Mouse (Mus musculus) neural tube, embryonic 15.5 days (tissue): ENCODE measurements at regions not wholly inside any gene's neighbourhood (a gene's known extent, or its start where the extent isn't known, plus 50 kb on each side); places are given as distances from the start of the nearest gene placed in this dataset.
A peak's percentile ranks its signal among the peaks of the same experiment; 100 is the strongest.

Source experiments
- ATAC-seq: fragments of 200-750 bp; cut with Nextera tagmentation; 2 replicates; pipeline ENCODE4 v1.8.0; 2017; ENCODE audit warnings: mild to moderate bottlenecking, moderate TSS enrichment, moderate library complexity; ENCODE audit not compliant: low FRiP score
- H3K27ac ChIP-seq: fragments of 300-500 bp; sonication (generic); replicated peaks from 2 replicates; pipeline ENCODE4 v1.5.1; 2015; ENCODE audit warnings: mild to moderate bottlenecking, inconsistent platforms
- H3K27me3 ChIP-seq: fragments of 300-500 bp; sonication (generic); replicated peaks from 2 replicates; pipeline ENCODE4 v1.6.1; 2015; ENCODE audit warnings: inconsistent platforms
- H3K36me3 ChIP-seq: fragments of 300-500 bp; sonication (generic); 2 replicates; pipeline ENCODE4 v1.6.1; 2015; ENCODE audit warnings: inconsistent platforms
- H3K4me1 ChIP-seq: fragments of 300-500 bp; sonication (generic); 2 replicates; pipeline ENCODE4 v1.6.1; 2015; ENCODE audit warnings: inconsistent platforms
- H3K4me2 ChIP-seq: fragments of 300-500 bp; sonication (generic); 2 replicates; pipeline ENCODE4 v1.6.1; 2015; ENCODE audit warnings: inconsistent platforms, mild to moderate bottlenecking, moderate library complexity
- H3K4me3 ChIP-seq: fragments of 300-500 bp; sonication (generic); replicated peaks from 2 replicates; pipeline ENCODE4 v1.5.1; 2015; ENCODE audit warnings: mild to moderate bottlenecking, inconsistent platforms
- H3K9ac ChIP-seq: fragments of 300-500 bp; sonication (generic); replicated peaks from 2 replicates; pipeline ENCODE4 v1.6.1; 2015; ENCODE audit warnings: mild to moderate bottlenecking, inconsistent platforms
- H3K9me3 ChIP-seq: fragments of 300-500 bp; sonication (generic); replicated peaks from 2 replicates; pipeline ENCODE4 v1.6.1; 2016; ENCODE audit warnings: inconsistent platforms
- WGBS: fragments of 180-500 bp; shearing (Covaris S2); methylation state at CpG from one replicate; pipeline ENCODE4 v1.1.7; 2015; ENCODE audit warnings: mixed read lengths; 5-methylcytosine and 5-hydroxymethylcytosine counted together

DNA sequence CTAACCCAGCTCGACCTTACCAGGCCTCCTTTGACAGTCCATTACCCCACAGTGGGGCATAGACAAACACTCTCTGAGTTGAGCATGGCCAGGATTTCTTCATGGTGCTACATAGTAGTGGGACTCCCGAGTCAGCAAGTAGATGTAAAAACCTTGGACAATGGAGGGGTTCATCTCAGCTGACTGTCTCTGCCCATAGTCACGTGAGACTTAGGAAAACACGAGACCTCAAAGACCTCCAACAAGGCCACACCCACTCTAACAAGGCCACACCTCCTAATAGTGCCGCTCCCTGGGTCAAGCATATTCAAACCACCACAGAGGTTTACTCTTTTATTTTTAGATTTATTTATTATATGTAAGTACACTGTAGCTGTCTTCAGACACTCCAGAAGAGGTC, 52.5 kb upstream of the Cldn24 start:
- no peaks in the 10 kb centered on the region for H3K36me3 ChIP-seq
- H3K27ac ChIP-seq = no peak overlapping the region
- H3K4me2 ChIP-seq = no peak overlapping the region
- no peak for ATAC-seq
- H3K9ac ChIP-seq = no peak overlapping the region
- H3K27me3 ChIP-seq = 0 out of 2 replicates have a peak, but pooled peaks cover 2% of the 10 kb centered on the region
- no peak overlapping the region for H3K4me3 ChIP-seq
- H3K9me3 ChIP-seq = no peaks in the 10 kb centered on the region
- H3K4me1 ChIP-seq = peaks cover 3% of the 10 kb centered on the region
- 91% methylated on average over 5 of the region's 5 CpGs for WGBS

GRCm38 (mm10) chr8:47768751-47769150, 53.2 kb upstream of the Cldn24 start:
- H3K27me3 ChIP-seq = 0 out of 2 replicates have a peak, but pooled peaks cover 2% of the 10 kb centered on the region
- no peak for ATAC-seq
- peaks cover 10% of the 10 kb centered on the region for H3K4me1 ChIP-seq
- no peak overlapping the region for H3K27ac ChIP-seq
- no peak overlapping the region for H3K4me3 ChIP-seq
- H3K9ac ChIP-seq = no peak overlapping the region
- 89% methylated on average over 8 of the region's 8 CpGs for WGBS
- H3K4me2 ChIP-seq = no peak overlapping the region
- no peaks in the 10 kb centered on the region for H3K9me3 ChIP-seq
- no peaks in the 10 kb centered on the region for H3K36me3 ChIP-seq

DNA sequence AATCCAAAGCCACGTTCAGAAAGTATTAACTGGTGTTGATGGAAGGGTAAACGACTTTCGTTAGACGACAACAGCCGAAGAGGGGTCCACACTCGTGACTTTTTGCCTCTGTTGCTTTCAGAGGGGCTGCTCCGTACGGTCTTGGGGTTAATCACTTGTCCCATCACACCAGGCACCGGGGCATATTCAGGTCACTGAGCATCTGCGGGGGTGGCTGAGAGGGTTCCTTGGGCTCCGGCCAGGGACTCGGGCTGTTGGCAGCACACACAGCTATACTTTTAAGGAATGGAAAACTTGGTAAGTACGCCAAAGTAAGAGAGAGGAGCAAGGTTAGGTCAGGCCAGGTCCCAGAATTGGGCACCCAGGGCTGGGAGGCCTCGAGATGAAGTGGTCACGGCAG, 50.7 kb upstream of the Cdkn2aip start:
- no peaks in the 10 kb centered on the region for H3K36me3 ChIP-seq
- ATAC-seq = no peak
- H3K27me3 ChIP-seq = 0 out of 2 replicates have a peak, but pooled peaks cover 5% of the 10 kb centered on the region
- H3K9me3 ChIP-seq = no peaks in the 10 kb centered on the region
- H3K27ac ChIP-seq = no peak overlapping the region
- H3K4me1 ChIP-seq = peaks cover 16% of the 10 kb centered on the region
- WGBS = 23% methylated on average over 15 of the region's 15 CpGs
- H3K4me2 ChIP-seq = peak overlapping the region; percentile 47
- no peak overlapping the region for H3K9ac ChIP-seq
- H3K4me3 ChIP-seq = no peak overlapping the region

DNA sequence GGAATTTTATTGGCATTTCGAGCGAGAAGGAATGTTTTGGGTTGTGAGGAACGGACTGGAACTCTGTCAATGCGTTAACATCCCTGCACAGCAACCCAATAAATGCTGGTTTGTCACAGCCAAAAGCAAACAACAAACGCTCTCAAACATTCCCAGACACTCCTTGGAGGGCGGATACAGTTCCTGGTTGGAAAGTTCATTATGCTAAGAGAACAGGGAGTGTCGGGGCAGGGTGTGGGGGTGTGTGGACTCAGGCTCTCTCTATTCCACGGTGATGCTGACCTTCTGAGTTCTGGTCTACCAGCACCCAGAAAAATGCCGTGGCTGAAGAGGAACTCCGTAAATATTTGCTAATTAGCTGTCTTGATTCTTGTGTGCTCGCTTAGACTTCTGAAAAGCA, 50.3 kb upstream of the Cdkn2aip start:
- 25% methylated on average over 11 of the region's 11 CpGs for WGBS
- H3K27ac ChIP-seq = no peak overlapping the region
- H3K9ac ChIP-seq = no peak overlapping the region
- H3K27me3 ChIP-seq = 0 out of 2 replicates have a peak, but pooled peaks cover 5% of the 10 kb centered on the region
- peak overlapping the region; percentile 47 for H3K4me2 ChIP-seq
- no peak for ATAC-seq
- H3K4me1 ChIP-seq = peaks cover 16% of the 10 kb centered on the region
- H3K9me3 ChIP-seq = no peaks in the 10 kb centered on the region
- 0 out of 2 replicates have a peak overlapping the region, but pooled peaks have one; percentile 13 for H3K4me3 ChIP-seq
- no peaks in the 10 kb centered on the region for H3K36me3 ChIP-seq
